Mouse (Mus musculus) spleen, postnatal 36 days (tissue): ENCODE results near the gene Kif5a.
A peak's percentile ranks its signal among the peaks of the same experiment; 100 is the strongest.
"Not testable (repeated sequence)": the region's sequence is repeated elsewhere in the genome, so short reads cannot be mapped to it uniquely, and the experiment has no call there.

Experiments used
- DNase-seq, 2 experiments: peaks; one replicate each; pipeline ENCODE4 v3.0.0; 2022; ENCODE audit warnings: low spot score in 2 of 2, mixed read lengths in 1 of 2

Kif5a gene

DNA sequence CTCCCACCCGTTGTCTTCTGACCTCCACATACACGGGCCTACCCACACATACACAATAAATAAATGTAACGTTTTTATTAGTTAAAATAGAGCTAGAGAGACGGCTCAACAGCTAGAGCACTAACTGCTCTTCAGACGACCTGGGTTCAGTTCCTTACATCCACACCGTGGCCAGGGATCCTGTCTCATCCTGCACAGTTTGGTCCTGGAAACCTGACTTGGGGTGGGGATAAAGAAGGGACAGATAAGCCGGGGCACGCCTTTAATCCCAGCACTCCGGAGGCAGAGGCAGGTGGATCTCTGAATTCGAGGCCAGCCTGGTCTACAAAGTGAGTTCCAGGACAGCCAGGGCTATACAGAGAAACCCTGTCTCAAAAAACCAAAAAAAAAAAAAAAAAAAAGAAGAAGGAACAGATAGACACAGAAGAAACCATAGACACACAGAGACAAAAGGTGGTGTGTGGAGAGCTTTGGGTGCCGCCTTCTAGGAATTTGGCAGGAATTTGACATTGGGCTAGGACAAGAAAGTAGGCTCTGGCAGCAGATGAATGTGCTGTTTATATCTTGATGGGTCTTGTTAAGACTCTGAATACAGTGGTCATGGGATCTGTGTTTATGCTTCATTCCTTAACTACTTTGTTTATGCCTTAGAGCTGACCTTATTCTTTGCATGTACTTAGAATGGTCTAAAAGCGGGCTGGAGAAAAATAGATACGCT lies 49.3 kb downstream of the Kif5a start:
- no peak for DNase-seq

DNA sequence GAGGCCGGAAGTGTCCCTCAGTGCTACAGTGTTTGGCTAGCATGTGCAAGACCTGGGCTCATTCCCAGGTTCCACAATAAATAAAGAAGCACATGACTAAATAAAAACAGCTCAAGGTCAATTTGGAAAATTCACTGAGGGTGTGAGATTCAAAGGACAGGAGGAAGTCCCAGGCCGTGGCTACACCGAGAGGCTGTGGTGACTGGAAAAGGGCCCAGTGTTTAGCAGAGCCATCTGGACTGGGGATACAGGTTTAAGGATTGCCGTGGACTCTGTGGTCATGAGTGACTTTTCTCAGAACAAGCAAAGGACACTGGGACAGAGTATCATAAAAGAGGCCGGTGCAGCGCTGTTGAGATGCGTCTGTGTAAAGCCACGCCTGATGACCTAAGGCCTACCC lies 49.9 kb downstream of the Kif5a start:
- DNase-seq, result no peak

DNA sequence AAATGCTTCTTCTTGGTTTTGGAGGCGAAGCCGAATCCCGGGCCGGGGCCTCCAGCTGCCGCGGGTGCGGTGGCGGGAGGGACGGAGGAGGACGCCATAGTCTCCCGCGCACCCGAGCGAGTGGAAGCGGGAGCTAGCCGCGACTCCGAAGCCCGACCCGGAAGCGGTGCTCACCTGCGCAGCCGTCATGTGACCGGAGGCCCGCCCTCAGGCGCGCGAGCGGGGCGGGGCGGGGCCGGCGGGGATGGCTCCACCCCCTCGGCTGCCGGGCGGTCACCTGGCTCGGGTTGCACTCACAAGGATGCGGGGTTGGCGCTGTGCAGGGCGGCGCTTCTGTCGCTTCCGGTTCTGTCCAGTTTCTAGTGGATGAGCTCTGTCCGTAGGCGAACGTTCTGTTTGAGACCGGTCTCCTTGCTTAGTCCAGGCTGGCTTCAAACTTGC lies 51.7 kb downstream of the Kif5a start, which contains the start of gene Pip4k2c:
Gene Pip4k2c (minus strand): TSS at position 172 of the 441 bp plus-strand sequence.
- DNase-seq, result peak; percentile 92 to 93

DNA sequence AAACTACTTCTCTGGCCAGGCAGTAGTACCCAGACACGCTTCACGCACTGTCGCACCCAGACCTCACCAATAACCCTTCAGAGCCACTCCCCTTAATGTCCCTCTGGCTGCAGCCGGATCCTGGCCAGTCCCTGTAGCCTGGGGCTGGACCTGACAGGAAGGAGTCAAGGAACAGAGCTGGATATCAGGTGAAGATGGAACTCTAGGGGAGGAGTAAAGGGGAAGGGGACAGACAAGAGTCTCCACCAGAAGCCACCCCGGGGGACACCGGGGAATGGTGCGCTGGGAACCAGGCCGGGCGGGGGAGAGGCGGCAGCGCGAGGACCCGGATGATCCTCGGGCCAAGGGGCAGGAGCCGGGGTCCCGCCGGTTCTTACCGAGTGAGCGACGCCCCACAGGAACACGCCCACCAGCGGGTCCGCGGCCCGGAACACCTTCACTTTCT lies 52.2 kb downstream of the Kif5a start:
- peak in 1 of 2 experiments; percentile 32 for DNase-seq

DNA sequence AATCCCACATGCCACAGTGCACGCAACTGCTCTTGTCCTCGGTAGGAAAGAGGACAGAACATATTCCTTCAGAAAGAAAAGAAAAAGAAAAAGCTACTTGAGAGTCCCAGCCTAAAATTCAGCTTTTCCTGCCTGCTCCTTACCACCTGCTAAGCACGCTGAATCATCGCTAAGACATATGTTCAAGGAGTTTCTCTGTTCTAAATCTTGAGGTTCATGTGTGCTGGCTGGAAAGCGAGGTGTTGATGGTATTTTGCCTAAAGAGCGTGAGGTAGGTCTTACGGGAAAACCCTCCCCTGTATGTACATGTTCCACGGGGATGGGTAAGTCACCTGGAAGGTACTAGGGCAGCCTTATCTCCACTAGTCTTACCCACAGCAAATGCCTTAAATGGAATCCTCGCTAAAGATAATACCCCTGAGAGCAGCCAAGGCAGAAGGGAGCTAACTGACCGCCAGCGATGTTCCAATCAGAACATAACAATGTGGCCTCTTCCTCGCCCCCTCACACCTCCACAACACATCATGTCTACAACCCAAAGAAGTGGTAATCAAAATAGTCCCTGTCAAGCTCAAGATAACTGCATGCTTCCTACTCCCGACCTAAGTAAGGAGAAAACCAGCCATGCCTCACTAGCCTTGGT lies 53.1 kb downstream of the Kif5a start:
- no peak for DNase-seq

DNA sequence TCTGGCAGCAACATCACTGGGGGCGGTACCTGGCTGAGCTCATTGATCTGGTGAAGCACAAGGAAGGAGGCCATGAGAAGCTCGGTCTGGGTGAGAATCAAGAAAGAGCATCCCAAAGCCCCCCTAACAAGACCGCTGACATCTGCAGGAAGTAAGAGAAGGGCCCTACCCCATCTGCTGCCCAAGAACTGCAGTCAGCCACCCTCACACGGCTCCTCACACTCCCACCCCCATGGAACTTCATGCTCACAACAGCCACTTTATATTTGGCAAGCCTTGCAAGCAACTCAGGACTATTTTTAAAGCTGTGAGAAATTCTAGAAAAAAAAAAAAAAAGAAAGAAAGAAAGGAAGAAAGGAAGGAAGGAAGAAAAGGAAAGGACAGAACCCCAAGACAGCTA lies 54.2 kb downstream of the Kif5a start:
- DNase-seq, result no peak

DNA sequence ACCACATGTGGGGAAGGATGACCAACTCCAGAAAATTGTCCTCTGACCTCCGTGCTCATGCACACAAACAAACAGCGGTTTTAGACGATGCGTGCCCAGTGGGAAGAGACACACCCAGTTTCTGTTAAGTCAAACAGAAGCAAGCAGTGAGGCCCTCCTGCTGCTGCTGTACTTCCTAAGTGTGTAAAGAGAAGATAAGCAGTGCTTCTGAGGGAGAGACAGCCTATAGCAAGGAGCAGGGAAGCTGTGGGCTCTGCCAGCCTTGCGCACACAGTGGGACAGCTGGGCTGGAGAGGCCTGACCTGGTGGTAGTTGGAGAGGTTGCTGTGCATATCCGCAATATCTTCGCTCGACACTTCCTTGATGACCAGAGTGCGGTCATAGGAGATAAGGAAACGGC lies 57.8 kb downstream of the Kif5a start:
- DNase-seq, result peak in 1 of 2 experiments; percentile 38

DNA sequence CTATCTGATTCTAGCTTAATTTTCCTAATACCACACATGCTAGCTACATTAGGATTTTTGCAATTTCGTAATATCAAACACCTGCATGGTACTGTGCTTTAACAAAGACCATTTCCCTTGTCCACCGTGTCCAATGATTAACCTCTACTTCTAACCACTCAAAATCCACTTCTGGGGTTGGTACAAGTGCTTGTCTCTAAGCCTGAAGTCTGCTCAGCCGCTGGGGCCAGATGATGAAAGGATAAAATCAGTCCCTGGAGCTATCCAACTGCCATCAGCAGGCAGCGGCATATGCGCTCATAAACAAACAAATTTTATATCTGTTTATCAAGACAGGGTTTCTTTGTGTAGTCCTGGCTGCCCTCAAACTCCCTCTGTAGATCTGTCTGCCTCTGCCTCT lies 58.6 kb downstream of the Kif5a start:
- no peak for DNase-seq

DNA sequence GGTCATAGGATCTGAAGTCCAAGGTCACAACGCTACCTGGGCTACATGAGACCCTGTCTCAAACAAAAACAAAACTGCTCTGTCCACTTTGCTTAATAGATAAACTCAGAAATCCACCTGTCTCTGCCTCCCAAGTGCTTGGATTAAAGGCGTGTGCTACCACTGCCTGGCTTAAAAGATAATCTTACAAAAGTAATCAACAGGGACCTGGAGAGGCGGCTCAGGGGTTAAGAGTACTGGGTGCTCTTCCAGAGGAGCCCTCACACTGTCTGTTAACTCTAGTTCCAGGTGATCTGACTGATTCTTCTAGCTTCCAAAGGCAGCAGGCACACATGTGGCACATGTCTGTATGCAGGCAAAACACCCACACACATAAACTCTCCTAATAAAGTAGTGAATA lies 60.0 kb downstream of the Kif5a start:
- no peak for DNase-seq

DNA sequence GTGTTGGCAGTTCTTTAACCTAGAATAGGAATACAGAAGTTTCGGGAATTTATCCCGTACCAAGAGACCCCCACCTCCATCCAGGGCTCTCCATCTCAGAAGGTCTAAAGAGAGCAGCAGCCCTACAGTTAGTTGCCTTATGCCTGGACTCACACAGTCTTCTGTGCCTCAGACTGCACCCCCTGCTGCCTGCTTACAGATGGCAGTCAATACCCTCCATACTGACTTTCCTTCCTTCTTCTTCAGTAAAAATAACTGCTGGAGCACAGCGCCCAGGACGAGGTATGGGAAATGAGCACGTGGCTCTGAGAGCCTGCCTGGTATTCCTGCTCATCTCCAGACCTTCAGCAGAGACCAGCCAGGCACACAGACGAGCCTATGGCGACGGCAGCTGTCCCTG lies 62.9 kb downstream of the Kif5a start:
- DNase-seq, result no peak

DNA sequence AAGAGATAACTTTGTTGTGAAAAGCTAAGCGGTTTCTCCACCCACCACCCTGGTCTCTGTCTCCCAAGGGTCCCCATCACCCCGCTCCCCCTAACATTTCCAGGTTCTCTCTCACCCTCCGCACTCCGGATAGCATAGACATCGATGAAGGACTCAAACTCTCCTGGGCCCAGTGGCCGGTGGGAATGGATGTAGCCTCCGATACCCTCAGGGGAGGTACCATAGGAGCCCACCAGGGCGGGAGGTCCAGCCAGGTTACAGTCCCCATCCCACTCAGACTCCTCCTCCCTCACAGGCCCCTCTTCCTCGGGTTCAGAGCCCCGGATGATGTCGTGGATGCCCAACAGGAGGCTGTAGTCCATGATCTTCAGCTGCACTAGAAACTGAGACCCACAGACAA lies 63.7 kb downstream of the Kif5a start:
- DNase-seq, result no peak

DNA sequence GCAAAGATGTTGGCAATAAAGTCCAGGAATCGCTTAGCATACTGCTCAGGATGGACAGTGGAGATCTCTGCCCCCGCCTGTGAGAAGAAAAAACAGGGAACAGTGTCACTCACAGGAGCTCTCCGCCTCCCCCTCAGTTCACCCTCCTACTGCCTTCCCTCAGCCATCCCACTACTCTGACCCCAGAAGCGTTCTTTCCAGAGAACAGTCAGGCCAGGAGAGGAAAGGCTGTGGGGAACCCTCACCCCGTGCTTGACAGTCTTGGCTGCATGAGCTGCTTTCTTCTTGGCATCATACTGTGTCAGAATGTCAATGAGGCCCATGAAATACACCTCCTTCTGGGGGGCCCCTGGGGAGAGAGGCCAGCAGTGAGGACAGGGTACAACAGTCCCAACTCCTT lies 64.1 kb downstream of the Kif5a start:
- no peak for DNase-seq

DNA sequence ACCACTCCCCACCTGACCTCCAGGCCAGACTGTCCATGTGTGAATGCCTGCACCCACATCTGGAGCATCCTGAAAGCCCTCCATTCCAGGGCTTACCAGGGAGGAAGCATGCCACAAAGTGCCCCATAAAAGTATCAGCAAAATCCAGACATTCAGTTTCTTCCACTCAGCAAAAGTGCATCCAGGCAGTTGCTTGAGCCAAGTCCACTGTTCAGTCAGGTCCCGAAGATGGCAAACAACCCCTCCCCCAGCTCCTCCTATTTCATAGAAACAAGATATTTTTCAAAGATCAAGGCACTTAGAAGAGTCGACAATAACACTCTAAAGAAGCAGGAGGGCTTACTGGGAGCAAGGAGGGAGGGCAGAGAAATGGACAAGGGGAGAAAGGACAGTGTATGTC lies 64.7 kb downstream of the Kif5a start:
- no peak for DNase-seq

DNA sequence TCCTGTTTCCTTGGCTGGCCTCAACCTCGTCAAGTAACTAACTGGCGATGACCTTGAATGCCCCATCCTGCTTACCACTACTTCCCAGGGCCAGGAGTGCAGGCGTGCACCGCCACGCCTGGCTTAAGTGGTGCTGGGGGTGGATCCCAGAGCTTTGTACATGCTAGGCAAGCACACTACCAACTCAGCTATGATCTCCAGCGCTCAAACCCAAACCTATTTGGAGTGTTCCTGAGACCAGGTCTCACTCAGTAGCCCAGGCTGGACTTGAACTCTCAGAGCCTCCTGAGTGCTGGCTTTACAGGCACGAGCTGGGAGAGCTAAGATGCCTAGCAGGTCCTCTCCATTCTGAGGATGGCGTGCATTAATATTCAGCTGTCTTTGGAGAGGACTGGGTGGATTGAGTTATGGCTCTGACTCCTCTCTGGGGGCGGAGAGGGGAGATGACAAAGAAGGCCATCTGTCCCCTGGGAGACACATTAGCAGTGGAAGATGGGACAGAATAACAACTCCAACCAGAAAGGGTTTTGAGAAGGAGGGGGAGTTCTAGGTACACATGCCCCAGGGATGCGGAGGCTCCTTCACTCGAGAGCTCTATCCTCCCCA lies 65.5 kb downstream of the Kif5a start:
- DNase-seq, result no peak

DNA sequence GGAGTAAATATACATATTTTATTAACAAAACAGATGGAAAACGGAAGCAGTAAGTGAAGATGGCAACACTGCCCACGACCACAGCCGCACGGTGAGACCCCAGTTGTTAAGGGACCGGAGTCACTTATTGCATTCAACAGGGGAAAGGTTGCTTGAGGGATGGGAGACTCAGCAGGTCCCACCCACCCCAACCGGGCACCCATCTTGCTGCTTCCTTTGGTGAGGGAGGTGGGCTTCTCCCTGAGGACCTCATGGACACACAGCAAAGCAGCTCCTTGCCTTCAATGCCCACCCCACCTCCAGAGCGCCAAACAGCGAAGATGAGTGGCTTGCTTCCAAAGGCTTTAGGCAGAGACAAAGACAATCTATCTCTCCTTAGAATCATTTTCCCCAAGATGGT lies 66.0 kb downstream of the Kif5a start:
- no peak for DNase-seq

DNA sequence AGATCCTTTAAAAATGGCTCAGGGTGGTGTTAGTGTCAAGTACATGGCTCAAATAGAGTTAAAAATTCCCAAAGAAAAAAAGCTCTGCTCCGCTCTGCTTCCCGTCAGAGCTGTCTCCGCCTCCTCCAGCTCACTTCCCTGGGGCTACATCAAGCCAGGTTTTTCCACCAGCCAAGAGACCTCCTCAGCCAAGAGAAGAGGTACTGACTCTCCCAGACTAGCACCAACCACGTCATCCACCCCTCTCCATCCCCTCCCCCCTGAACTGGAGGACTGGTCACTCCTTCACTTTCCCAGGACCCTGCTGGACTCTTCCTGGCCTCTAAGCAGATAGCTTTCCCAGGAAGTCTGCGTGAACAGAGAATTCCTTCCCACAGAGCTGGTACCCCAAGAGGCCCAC lies 66.8 kb downstream of the Kif5a start:
- no peak for DNase-seq

DNA sequence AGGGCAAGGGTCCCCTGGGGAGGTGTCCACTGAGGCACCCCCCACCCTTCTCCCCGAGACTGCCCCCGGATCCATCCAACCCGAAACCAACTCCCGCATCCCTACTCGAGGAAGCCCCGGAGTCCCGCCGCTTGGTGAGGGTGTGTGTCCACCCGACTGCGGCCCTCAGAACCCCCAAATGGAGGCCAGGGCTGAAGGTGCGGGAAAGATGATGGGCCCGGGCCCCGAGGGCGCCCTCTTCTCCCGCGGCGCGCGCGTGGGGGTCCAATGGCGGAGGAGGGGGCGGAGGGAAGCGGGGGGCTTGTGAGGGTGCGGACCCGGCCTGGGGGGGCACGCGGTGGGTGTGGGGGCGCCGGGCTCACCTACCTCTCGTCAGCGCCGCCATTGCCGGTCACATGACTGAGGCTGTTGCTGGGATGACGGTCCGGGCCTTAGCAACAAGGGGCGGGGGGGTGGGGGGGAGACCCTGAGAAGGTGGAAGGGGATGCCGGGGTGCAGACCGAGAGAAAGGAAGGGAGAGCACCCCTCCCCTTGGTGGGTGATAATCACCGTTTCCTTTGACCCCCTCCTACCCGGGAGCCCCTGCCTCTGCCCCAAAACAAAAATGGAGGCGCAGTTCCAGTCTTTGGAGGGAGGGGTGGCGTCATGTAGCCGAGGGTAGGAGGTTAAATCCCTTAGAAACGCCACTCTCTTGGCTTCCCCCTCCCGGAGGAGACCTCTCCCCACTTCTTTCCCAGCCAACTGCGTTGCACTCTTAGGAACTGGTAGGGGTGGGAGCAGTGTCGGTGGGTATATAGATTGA lies 67.6 kb downstream of the Kif5a start, which contains the start of gene Dtx3:
Gene Dtx3 (minus strand): TSS at position 401 of the 802 bp plus-strand sequence.
- DNase-seq, result no peak

DNA sequence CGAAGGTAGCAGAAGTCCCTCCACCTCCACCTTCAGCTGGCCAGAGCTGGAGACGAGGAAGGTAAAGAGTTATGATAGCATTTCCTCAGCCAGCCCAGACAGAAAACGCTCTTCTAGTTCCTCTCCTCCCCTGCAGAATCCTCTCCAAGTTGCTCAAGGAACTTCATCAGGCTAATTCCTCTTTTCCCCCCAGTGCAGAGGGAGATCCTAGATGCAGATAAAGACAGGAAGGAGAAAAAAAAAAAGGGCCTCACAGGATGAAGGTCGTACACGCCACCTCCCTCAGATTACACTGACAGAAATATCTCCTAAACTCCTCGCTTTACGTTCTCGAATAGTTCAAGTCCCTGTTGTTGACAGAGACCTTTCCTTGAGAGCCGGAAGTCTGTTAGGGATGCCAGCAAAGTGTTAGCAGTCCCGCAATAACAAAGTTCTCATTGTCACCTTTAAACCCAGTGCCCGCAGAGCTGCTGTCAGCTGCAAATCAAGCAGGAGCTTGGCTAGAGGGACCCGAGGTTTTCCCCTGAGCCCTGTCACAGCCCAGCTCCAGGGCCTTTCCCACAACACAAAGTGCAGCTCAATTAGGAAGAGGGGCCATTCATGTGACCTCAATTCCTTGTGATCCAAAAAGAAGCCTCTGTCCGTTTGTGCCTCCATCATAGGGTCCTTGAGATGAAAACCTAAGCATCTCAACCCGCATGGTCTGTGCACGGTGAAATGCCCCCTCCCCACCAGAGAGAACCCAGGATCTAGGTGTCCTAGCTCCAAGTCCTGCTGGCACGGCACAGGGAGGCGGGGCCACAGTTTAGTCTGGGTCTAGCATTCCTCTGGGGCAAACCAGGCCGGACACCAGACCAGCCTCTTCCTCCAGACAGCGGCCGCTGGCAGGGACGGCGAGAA lies 68.5 kb downstream of the Kif5a start:
- DNase-seq, result no peak

DNA sequence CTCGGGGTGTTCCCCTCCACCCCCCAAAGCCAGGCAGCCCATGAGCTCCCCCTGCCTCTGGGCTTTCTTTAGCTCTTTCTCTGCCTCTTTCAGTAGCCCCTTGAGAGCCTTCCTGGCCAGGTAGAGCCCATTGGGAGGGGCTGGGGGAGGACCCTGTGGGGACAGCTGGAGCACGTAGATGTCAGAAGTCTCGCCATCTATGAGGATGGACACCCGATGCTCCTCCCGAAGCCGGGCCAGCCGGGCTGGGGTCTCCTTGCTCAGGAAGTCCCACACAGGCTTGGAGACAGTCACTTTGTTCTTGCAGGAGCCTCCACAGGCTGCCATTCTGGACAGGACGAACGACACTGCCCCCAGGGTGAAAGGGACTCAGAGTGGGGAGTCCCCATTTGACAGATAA lies 70.1 kb downstream of the Kif5a start:
- DNase-seq, result no peak

DNA sequence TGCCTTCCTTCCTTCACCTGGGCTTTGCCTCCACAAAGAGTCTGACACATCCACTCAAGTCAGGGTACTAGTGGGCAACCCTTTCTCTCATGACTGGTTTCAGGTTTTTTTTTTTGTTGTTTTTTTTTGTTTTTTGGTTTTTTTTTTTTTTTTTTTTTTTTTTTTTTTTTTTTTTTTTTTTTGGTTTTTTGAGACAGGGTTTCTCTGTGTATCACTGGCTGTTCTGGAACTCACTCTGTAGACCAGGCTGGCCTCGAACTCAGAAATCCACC lies 71.2 kb downstream of the Kif5a start:
- not testable (repeated sequence) for DNase-seq
